Mouse (Mus musculus): Measurements from ENCODE around the gene Trio.

The Trio gene

GRCm38 (mm10) chr15:27944898-27945297 is 80.8 kb downstream of the Trio start:
- DNase-seq (ENCODE audit: low spot score in 2 of 2), result no peak

DNA sequence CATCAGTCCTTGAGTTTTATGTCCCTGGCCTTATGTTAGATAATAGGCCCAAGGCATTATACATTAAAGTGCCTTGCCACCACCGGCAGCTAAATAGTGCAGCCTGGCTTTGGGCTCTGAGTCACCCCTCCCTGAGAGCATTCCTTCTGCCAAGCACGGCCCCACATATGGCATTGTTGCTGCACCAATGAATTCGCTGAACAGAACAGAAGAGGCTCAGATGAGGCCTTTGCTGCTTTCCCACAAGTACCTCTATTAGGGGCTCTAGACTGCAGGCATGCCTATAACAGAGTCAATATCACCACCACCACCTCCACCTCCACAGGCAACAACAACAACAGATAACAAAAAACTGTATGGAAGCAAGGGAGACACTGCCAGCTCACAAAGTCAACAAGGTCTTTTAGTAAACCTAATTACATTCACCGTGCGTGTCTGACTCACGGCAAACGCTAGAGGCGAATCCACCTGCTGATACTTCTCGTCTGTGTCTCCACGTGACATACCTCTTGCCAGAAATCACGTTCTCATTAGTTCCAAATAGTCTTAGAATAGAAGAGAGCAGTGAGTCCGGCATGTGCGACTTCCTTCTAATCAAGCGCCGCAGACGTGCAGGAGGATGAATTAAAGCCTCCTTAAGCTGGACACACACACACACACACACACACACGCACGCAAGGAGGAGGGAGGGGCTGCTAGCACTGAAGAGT is 82.0 kb downstream of the Trio start:
- DNase-seq (ENCODE audit: low spot score in 2 of 2), result peak in 1 of 2 experiments; percentile 73

DNA sequence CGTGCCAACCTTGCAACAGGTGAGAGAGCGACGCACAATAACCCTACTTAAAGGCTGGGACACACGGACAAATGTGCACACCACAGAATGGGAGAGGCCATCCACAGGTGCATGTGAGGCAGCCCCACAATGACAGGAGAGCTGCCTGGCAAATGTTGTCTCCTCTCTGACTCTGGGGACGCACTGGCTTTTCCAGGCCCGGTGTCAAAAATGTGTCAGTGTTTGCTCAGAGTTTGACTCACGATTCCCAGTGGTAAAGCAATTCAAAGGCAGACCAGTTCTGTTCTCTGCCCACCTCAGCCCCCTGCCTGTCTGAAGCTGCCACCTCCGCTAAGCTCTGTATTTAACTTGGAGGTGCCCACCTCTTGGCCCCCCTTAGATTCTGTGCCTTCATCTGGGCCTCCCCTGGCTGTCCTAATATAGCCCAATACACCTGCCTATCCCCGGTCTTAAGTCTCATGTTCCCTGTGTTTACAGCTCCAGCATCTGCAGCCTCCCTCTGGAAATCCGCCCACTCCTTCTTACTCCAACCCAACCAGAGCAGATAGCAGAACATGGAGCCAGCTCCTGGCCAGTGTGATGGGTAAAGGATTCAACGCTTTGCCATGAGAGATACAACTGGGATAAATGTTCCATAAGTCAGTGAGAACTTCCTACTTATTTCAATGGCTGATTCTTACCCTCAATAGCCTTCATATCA is 83.3 kb downstream of the Trio start:
- DNase-seq (ENCODE audit: low spot score in 2 of 2), result peak in 1 of 2 experiments; percentile 53

GRCm38 (mm10) chr15:27941441-27941840 is 84.2 kb downstream of the Trio start:
- DNase-seq (ENCODE audit: low spot score in 2 of 2), result no peak

GRCm38 (mm10) chr15:27941020-27941419 is 84.6 kb downstream of the Trio start:
- no peak for DNase-seq (ENCODE audit: low spot score in 2 of 2)

GRCm38 (mm10) chr15:27940032-27940431 is 85.6 kb downstream of the Trio start:
- DNase-seq (ENCODE audit: low spot score in 2 of 2), result no peak

- no peak for DNase-seq (ENCODE audit: low spot score in 2 of 2)
These were observed 86.8 kb downstream of the Trio start for GRCm38 (mm10) chr15:27938886-27939285.

DNA sequence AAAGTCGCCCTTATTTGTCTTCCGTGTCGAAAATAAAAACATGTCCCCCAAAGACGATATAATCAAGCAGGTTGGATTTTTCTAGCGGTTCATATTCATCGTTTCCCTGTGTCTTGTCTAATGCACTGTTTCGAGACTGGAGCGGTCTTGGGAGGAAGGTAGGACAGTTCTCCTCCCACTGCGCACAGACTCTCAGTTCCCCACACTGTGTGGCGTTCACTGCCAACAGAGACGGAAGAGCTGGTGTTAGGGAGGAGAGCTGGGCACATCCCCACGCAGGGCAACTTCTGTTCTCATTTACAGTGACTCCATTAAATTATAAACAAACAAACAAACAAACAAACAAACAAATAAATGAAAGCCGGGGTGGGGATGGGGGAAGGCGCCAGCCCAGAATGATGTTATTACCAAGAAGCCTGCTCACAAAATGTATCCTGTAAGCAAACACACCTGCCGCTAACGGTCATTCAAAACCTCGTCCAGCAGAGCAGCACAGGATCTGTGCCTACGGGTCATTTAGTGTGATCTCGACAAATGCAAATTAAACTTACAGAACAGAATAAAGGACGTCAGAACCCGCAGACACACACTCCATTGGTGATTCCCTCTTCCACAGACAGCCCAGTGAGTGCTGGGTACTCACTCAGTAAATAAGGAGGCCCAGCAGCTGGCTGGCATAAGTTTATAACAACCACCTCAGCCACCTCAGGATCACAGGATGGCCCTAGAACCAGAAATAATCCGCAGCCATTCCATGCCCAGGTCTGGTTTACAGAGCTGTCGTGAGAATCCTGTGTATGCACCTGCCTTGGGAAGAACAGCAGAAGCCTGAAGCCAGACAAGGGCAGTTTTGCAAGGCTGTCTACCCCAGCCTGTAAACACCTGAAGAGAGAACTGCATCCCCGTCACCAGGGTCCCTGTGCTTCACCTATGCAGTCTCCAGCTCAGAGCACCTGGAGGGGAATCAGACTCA is 87.5 kb downstream of the Trio start:
- peak in 1 of 2 experiments; percentile 82 for DNase-seq (ENCODE audit: low spot score in 2 of 2)

- DNase-seq (ENCODE audit: low spot score in 2 of 2), result peak; percentile 60 to 62
These were observed 88.4 kb downstream of the Trio start for GRCm38 (mm10) chr15:27937003-27937860.

- no peak for DNase-seq (ENCODE audit: low spot score in 2 of 2)
These were observed 89.6 kb downstream of the Trio start for GRCm38 (mm10) chr15:27935772-27936746.

DNA sequence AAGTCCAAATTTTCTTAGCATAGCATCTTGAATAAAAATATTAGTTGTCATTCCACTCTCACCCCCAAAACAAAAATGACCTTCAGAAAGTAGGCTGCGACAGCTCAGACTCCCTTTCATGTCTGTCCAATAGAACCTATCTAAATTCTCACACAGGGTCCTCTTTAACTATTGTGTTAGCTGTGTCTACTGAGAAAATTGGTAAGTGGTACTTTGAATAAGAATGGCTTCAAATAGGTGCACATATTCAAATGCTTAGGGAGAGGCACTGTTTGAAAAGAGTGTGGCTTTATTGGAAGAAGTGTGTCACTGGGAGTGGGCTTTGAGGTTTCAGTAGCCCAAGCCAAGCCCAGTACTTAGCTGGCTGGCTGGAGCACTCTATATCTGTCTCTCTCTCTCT is 92.4 kb downstream of the Trio start:
- no peak for DNase-seq (ENCODE audit: low spot score in 2 of 2)

GRCm38 (mm10) chr15:27931891-27932290 is 93.8 kb downstream of the Trio start:
- no peak for DNase-seq (ENCODE audit: low spot score in 2 of 2)

- DNase-seq (ENCODE audit: low spot score in 2 of 2), result no peak
These were observed 94.2 kb downstream of the Trio start for GRCm38 (mm10) chr15:27931459-27931858.

DNA sequence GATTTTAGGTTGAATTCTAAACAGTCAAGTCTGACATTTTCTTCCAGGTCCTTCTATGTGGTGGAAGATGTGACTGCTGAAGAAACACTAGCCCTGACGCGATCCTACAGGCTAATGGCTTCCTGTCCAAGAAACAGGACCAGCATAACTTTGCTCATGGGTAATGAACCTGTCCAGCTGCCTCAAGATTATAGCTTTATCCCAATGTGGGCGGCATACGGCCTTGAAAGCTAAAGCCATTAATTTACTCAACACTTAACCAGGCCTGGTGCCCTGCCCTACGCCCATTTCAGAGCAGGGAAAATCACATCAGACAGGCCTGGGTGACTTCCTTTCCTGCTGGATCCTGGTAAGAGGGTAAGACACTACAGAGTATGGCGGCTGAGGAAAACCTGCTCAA is 98.0 kb downstream of the Trio start:
- no peak for DNase-seq (ENCODE audit: low spot score in 2 of 2)

- no peak for DNase-seq (ENCODE audit: low spot score in 2 of 2)
These were observed 98.7 kb downstream of the Trio start for GRCm38 (mm10) chr15:27926941-27927340.

- DNase-seq (ENCODE audit: low spot score in 2 of 2), result no peak
These were observed 99.2 kb downstream of the Trio start for GRCm38 (mm10) chr15:27926450-27926849.

- DNase-seq (ENCODE audit: low spot score in 2 of 2), result no peak
These were observed 99.8 kb downstream of the Trio start for GRCm38 (mm10) chr15:27925865-27926264.

GRCm38 (mm10) chr15:27925004-27925635 is 100.5 kb downstream of the Trio start:
- DNase-seq (ENCODE audit: low spot score in 2 of 2), result no peak

GRCm38 (mm10) chr15:27923987-27924341 is 101.7 kb downstream of the Trio start:
- no peak for DNase-seq (ENCODE audit: low spot score in 2 of 2)

Data from left cerebral cortex, adult 9 months (tissue).